Mouse (Mus musculus) olfactory bulb, adult 2 months (tissue): ENCODE measurements around the gene Iqcf1.

Experiments used
- CTCF ChIP-seq: fragments of 200-500 bp; IDR thresholded peaks from 2 replicates; pipeline ENCODE4 v1.5.1; 2012; ENCODE audit warnings: low read depth, mild to moderate bottlenecking, low read length, moderate library complexity; ENCODE audit not compliant: insufficient read depth
- POLR2A ChIP-seq: fragments of 200-500 bp; IDR thresholded peaks from 2 replicates; pipeline ENCODE4 v1.6.1; 2012; ENCODE audit warnings: mild to moderate bottlenecking, low read depth, low read length, moderate library complexity; ENCODE audit not compliant: insufficient read depth

DNA sequence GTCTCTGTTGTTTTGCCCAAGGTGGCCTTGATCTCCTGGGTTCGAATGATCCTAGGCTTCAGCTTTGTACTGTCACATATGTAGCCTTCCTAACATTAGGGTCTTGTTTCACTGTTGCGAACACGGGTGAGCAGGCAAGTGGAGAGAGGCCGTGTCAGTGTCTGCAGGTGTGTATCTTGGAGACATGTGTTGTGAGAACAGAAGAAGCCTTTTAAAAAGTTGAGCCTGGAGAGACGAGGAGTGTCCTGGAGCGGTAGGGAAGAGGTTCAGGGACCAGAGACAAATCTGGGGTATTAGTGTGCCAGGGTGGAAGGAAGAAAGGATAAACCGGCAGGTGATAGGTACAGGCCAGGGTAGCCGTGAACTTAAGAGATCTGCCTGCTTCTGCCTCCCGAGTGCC, 21.7 kb upstream of the Iqcf1 start:
- TF ChIP-seq POLR2A (no peak), CTCF (no peak)
